Mouse (Mus musculus): ENCODE measurements at regions not wholly inside any gene's neighbourhood (a gene's known extent, or its start where the extent isn't known, plus 50 kb on each side); places are given as distances from the start of the nearest gene placed in this dataset.
A peak's percentile ranks its signal among the peaks of the same experiment; 100 is the strongest.

DNA sequence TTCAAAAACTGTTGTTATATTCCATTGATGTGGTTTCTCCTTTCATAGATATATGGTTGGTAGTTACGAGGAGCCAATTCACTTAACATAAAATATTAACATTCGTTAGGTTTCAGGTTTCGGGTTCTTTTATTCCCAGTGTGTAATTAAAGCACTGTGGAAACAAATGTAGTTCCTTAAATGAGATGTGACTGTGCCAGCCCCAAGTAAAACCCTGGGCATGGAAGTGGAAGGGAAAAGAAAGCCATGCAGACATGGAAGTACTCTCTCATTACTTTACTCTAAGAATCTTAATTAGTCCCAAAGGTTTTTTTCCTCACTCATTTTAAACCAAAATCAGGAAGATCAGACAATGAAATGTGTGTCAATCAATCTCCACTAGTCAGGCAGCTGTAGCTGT lies 784.9 kb upstream of the Apob start:
- DNase-seq: no peak

- no peak for DNase-seq
Observed at GRCm38 (mm10) chr12:7198098-7198497, 779.4 kb upstream of the Apob start.

DNA sequence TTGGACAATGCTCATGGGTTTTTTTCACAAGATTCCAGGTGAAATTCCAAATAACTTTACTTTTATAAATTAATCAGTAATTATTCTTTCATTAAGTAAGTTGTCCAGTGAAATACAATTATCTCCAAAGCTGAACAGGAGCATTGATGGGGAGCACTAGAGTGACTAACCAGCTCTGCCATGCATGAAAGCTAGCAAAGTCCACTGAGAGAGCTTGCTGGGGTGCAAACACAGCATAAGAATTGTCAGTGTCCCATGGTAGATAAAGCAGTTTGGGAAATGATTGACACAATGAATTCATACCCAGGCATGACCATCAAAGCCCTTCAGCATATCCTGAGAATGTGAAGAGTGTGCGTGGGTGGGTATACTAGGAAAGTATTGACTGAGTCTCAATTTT lies 776.6 kb upstream of the Apob start:
- DNase-seq: no peak

GRCm38 (mm10) chr12:7215686-7216085 lies 761.8 kb upstream of the Apob start:
- peak; percentile 14 to 55 for DNase-seq

DNA sequence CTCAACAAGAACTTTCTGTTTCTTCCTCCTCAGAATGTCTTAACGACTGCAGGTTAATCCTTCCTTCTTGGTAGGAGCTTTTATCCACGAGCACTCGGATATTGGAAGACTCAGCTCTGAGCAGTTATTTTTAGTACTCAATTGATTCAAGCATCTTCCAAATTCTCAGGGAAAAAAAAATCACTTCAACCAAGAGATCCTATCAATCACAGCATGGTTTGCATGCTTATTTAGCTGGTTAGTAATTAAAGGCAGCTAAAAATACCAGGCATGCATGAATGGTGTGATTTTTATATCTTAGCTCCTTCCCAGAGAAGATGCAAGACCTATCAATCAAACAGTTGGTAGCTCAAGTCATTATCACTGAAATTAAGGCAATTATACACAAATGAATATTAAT lies 759.9 kb upstream of the Apob start:
- no peak for DNase-seq

- no peak for DNase-seq
Observed at GRCm38 (mm10) chr12:7228124-7228523, 749.3 kb upstream of the Apob start.

- DNase-seq: no peak
Observed at GRCm38 (mm10) chr12:7228541-7229225, 748.8 kb upstream of the Apob start.

GRCm38 (mm10) chr12:7250324-7250723 lies 727.1 kb upstream of the Apob start:
- DNase-seq: no peak

GRCm38 (mm10) chr12:7270587-7270986 lies 706.9 kb upstream of the Apob start:
- no peak for DNase-seq

DNA sequence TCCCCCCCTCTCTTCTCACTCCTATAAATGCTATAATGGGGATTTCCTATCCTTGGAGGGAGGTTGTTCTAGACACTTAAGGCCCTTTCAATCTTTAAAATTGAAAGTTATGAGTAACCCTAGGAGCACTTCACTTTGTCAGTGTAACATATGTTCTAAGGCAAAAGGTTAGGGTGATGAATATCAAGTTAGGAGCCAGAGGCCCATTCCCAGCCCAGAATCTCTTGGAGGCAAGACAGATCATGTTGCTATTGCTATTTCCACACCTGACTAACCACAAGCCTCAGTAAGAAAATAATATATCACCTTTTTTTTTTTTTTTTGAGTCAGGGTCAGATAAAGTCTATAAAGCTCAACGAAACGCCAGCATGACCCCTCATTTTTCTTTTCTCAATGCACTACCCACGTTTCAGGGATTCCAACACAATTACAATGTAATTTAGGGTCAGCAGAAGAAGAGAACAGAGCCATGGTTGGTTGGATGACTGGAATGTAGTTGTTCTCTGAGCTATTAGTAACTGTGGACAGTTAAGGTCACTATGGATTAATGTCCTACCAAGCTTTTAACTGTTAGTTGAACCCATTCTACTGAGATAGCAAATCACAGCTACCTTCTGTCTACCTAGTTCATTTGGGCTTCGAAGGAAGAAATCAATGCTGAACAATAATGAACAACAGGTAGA lies 693.0 kb upstream of the Apob start:
- no peak for DNase-seq

DNA sequence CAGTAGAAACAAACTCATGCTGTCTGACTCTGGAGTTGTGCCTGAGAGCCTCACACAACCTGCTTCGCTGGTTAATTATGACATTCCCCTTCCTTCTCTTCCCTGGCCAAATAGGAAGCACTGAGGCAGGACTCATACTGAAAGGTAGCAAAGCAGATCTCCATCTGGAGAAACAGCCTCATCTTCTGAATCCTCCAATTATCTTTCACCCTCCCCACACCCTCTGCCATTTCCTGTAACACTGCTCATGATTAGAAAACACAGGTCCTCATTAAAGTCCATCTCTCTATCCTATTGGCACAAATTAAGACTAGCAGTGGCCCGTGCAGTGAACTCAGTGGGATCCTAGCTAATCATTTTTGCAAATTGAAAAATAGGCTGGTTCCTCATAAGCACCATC lies 685.9 kb upstream of the Apob start:
- peak; percentile 15 to 43 for DNase-seq

DNA sequence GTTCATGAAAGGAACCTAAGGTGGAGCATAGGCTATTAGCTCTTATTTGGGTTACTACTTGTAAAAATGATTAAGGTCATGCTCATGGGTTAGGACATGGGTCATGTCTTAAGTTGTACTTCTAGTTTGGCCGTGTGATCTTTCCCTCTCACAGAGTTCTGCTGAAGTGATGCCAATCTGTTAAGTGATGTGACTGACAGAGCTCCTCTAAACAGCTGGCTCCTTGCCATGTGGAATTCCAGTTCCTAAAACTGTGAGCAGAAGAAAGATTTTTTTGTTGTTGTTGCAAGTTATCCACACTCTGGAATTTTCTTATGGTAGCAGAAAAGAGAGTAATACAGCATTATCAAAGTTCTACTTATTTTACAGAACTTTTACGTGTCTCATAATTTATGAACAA lies 680.4 kb upstream of the Apob start:
- peak; percentile 8 to 10 for DNase-seq

GRCm38 (mm10) chr12:7321453-7321852 lies 656.0 kb upstream of the Apob start:
- DNase-seq: no peak

DNA sequence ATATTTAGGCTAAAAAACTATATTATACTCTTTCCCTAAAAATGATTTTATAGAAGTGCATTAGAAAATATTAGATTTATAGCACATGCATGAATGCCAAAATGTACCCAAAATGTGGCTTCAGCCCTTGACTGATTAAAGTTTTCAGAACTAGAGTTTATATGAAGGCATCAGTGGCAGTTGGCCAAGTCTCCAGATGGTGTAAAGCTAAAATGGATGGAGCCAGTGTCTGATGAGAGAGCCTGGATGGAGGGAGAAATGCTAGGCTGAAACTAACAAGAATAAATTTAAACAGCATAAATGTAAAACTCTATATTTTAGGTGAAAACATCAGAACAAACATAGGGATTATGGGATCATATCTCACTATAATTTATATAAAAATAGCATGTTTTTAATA lies 648.8 kb upstream of the Apob start:
- peak; percentile 68 to 72 for DNase-seq
